Mouse (Mus musculus) skeletal muscle tissue, adult 2 months (tissue): ENCODE data around the gene Hoxb2.

ENCODE experiments used
- DNase-seq: peaks from one replicate; pipeline ENCODE4 v3.0.0-alpha.2; 2012; ENCODE audit warnings: low read depth, low spot score

The Hoxb2 gene

GRCm38 (mm10) chr11:96350791-96351190 is 466 bp downstream of the Hoxb2 start:
- DNase-seq = no peak

DNA sequence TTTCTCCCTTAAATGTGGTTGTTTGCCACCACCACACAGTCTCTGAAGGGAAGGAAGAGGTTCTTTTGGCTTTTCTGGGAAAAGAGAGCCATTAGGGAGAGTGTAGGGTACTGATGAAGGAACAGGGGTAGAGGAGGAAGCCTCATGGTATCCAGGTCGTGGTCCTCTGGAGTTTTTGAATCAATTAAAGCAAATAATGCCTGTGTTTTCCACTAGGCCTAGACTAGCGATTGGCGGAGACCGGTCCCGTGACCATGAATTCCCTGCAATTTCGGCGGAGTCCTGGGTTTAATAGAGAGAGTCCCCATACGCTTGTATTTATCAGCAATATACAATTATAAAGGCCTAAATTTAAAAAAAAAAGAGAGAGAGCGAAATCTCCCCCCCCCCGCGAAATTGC is 987 bp downstream of the Hoxb2 start:
- DNase-seq = no peak

DNA sequence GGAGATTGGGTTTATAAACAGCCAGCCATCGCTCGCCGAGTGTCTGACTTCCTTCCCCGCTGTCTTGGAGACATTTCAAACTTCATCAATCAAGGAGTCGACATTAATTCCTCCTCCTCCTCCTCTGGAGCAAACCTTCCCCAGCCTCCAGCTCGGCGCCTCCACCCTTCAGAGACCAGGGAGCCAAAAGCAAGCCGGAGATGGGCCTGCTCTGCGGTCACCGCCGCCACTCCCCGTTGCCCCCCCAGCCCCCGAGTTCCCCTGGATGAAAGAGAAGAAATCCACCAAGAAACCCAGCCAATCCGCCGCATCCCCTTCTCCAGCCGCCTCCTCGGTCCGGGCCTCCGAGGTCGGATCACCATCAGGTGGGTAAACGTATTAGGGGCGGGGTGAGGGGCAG is 1.5 kb downstream of the Hoxb2 start:
- no peak for DNase-seq

GRCm38 (mm10) chr11:96352691-96353521 is 2.6 kb downstream of the Hoxb2 start:
- DNase-seq = no peak

DNA sequence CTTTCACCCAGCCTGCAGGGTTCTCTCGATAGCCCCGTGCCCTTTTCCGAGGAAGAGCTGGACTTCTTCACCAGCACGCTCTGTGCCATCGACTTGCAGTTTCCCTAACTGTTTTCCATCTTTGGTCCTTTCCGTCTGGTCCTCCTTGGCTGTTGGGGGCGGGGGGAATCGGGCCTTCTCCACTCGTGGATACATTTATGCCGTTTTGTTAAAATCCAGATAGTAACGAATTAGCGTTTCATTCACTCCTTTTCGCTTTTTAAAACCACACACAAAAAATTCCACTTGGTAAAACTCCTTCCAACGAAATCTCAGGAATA is 3.2 kb downstream of the Hoxb2 start:
- no peak for DNase-seq

DNA sequence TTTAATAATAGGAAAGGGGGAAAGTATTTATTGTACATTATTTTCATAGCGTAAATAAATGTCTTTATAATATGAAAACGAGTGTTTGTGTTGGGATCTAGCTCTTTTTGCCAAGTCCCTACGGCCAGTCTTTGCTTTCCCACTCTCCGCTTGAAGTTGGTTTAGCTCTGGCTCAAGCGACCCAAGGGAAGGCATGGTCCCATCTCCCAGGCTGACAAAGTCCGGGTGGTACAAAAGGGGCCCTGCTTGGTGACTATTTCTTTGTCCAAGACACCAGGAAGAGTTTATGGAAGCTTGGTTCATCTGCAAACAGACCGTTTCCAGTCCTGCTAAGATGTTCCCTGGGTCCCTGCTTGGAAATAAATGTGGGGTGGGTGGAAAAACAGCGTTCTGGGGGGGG is 3.6 kb downstream of the Hoxb2 start:
- DNase-seq = no peak

DNA sequence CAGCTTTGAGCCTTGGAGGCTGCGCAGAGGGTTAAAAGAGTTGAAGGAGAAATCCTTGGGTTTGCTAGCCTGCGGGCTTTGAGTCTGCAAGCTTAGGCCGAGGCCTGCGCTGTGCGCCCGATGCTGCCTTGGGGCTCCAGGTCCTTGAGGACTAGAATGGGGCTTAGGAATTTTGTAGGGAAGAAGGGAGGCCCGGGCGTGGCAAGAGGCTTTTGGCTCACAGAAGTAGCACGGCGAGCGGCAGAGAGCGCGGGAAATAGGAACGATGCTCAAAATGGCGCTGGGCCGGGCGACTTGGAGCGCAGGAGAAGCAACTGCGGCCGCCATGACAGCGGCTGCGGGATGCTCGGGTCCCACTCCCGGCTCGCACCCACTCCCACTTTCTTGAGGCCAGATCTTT is 4.1 kb downstream of the Hoxb2 start:
- DNase-seq = no peak

DNA sequence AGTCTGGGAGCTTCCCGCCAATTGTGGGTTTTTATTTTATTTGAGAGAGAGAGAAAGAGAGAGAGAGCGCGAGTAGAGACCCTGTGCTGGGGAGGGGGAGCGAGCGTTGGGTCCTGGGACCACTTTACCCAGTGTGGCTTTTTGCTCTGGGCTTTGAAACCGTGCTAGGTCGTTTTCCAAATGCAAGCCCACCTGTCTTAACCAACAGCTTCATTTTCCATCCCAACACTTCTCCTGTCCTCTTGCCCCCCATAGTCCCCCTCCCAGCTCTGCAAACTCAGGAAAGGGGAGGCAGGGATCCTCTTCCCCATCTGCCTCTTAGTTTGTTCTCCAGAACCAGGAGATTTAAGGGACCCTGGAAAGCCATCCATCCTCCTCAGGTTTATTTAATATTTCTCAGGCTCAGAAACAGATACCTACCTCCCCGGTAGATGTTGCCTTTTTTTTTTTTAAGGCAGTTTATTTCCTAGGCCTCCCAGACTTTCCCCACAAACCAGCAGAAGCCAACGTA is 4.5 kb downstream of the Hoxb2 start:
- no peak for DNase-seq

DNA sequence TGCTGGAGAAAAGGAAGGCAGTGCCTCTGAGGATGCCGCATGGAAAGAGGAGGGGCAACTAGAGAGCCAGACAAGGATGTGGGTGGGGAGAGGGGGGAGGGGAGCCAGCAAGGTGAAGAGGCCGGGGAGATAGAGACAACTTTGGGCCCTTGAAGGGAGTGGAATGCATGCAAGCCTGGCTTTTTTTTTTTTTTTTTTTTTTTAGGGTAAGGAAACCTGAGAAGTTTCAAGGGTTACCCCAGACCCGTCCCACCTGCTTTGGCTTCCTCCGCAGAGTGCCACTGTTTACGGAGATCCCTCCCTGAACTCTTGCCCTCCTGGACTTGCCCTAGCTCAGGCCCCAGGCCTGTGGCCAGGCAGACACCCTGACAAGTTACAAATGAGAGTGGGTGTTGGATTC is 13.5 kb downstream of the Hoxb2 start:
- DNase-seq = no peak

DNA sequence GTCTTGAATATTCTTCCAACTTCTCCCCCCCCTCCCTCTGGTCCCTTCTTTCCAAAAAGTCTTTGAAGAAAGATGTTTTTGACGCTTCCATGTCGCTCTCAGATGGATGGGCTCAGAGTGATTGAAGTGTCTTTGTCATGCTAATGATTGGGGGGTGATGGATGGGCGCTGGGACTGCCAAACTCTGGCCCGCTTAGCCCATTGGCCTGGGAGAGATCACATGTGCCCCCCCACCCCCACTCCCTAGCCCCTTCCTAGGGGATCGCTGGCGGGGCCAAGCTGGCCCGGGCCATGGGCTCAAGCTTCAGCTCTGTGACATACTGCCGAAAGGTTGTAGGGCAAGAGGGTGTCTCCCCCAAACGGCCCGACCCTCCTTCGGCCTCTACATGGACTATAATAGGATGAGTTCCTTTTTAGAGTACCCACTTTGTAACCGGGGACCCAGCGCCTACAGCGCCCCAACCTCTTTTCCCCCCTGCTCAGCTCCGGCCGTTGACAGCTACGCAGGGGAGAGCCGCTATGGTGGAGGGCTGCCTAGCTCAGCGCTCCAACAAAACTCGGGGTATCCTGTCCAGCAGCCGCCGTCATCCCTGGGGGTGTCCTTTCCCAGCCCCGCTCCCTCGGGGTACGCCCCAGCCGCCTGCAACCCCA is 15.2 kb downstream of the Hoxb2 start, which contains the start of gene Hoxb1:
Gene Hoxb1 (plus strand): TSS at position 312 of the 651 bp plus-strand sequence.
- no peak for DNase-seq

DNA sequence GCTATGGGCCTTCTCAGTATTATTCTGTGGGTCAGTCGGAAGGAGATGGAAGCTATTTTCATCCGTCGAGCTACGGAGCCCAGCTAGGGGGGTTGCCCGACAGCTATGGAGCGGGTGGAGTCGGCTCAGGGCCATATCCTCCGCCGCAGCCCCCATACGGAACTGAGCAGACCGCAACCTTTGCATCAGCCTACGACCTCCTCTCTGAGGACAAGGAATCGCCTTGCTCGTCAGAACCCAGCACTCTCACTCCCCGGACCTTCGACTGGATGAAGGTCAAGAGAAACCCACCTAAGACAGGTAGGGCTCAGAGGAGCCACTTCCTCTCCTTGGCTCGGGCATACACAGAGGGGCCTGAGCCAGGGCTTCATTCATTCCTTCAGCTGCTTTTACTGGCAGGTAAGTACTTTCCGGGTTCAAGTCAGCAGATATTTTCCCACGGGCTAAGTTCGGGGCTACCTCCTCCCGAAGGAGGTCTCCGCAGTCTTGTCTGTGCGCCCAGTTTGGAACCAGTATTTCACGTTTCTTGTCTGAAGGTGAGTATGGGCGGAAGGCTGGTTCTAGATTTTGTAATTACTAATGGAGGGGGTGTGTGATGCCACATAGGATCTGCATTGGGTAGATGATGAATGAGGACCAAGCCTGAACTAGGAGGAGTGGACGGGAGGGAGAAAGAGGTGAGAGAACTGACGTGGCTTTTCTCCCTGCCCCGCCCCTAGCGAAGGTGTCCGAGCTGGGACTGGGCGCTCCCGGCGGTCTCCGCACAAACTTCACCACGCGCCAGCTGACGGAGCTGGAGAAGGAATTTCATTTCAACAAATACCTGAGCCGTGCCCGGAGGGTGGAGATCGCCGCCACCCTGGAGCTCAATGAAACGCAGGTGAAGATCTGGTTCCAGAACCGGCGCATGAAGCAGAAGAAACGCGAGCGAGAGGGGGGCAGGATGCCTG is 16.0 kb downstream of the Hoxb2 start:
- no peak for DNase-seq

DNA sequence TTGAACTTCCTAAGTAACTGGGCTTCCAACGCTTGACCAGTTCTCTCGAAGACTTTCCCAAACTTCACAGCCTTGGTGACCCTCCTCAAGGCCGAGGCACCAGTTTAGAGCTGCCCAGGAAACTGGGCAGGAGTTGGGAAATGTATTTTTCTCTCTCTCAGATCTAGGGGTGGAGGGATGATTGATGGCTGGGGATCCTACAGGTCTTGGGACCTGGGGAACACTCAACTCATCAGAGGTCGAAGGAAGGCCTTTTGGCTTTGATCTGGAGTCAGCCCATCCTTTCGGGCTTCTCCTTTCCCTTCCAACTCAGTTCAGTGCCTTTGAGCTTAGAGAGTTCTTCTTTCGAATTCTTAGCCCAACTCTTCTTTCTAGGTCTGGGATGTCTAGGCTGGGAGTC is 16.8 kb downstream of the Hoxb2 start:
- DNase-seq = no peak

GRCm38 (mm10) chr11:96368686-96369085 is 18.4 kb downstream of the Hoxb2 start:
- no peak for DNase-seq

DNA sequence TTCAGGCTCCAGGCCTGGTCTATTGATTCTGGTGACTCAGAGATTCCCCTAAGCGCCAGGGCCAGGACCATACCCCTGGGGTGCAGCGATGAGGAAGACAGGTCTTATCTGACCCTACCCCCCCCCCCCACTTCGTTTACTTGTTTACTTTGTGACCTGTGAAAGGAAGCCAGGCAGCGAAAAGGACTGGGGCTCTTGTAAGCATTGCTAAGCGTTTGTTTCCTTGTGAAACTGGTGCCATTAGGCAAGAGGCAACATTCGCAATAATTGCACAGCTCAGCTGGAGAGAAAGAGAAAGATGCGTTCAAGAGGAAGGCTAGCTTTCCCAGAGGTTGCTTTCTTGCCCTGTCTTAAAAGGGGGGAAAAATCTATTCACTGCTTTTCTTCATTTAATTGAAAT is 18.8 kb downstream of the Hoxb2 start:
- DNase-seq = no peak

- no peak for DNase-seq
Observed at GRCm38 (mm10) chr11:96371726-96372125, 21.4 kb downstream of the Hoxb2 start.

DNA sequence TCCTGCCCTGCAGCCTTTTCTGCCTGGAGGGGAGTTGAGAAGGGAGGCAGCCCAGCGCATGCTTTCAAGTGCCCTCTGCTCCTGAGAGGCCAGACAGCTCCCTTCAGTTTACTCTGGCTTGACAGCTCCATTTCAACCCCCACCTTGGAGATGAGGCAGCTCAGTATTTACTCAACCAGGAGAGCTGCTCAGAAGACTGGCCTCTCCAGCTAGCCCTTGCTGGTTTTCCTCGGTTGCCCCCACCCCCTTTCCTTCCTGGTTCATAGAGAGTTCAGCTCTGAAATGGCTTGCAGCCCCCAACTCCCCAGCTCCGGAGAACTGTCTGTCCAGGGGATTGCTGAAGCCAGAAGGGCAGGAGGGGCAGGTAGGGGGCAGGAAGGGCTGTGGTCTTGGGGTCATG is 22.2 kb downstream of the Hoxb2 start:
- no peak for DNase-seq

DNA sequence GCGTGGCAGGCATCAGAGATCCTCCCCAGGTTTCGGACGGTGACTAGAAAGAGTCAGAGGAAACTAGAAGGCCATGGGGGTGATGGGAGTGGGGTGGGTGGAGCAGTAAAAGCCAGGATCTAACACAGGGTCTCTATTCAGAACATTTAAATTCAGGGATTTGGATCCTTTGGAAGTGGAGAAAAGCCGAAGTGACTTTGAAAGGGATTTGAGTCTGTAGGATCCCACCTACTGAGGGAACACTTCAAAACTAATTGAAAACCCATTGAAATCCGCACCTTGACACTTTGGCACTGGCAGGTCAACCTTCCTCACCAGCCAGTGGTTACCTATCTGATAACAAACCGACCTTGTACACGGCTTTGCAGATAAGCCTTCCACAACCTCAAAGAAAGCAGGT is 24.5 kb downstream of the Hoxb2 start:
- no peak for DNase-seq

DNA sequence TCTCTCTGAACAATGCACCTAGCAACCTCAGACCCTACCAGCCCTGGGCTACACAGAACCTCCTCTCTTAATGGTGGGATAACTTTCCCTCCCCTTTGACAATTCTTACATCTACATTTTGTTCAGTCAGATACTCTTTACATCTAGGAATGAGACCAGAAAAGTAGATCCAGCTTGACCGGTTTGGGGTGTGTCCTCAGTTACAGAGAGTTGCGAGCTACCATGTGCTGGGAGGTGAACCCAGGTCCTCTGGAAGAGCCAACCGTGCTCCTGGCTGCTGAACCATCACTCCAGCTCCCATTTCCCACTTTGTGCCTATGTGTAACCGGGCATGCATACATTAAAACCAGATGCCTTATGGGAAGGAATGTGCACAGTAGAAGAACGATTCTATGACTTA is 33.1 kb downstream of the Hoxb2 start:
- no peak for DNase-seq

GRCm38 (mm10) chr11:96387635-96388034 is 37.3 kb downstream of the Hoxb2 start:
- DNase-seq = no peak

- no peak for DNase-seq
Observed at GRCm38 (mm10) chr11:96396772-96397626, 46.7 kb downstream of the Hoxb2 start.

GRCm38 (mm10) chr11:96397806-96398335 is 47.5 kb downstream of the Hoxb2 start:
- DNase-seq = no peak
